Mouse (Mus musculus): ENCODE measurements around the gene Csf1. TPM values are rescaled to one million over a fixed set of nuclear protein-coding genes. Genes with fewer than 3 reads are reported as not detected.

Gene Csf1
- polyA plus RNA-seq, 1 experiment from 2014 or later = 8.0 TPM

DNA sequence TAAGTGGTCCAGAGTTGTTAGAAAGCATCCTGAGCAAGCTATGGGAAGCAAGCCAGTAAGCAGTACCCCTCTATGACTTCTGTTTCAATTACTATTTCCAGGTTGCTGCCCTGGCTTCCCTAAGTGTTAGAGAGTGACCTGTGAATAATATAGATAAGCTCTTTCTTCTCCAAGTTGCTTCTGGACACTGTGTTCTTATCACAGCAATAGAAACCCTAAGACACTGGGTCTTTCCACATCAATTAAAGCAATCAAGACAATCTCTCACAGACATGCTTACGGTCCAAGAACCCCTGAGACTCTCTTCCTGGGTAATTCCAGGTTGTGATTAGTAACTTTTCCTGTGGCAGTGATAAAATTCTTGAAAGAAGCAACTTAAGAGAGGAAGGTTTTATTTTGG, 26.1 kb upstream of the Csf1 start:
- no peak for ATAC-seq
- Histone ChIP-seq H3K36me3 (ENCODE audit: control insufficient read depth, insufficient read depth, low read length) (no peaks in the 10 kb centered on the region), H3K4me3 (ENCODE audit: low read length) (no peak overlapping the region), H3K27ac (ENCODE audit: low read depth, low read length) (no peak overlapping the region), H3K9me3 (ENCODE audit: control insufficient read depth, low read length) (no peaks in the 10 kb centered on the region), H3K9ac (ENCODE audit: low read depth, low read length) (no peak overlapping the region), H3K4me1 (ENCODE audit: control insufficient read depth, insufficient read depth, low read depth, low read length) (peaks cover 5% of the 10 kb centered on the region), H3K27me3 (replicated peaks; ENCODE audit: control insufficient read depth, insufficient read depth, low read length) (no peaks in the 10 kb centered on the region), H3K4me2 (ENCODE audit: low read length) (no peak overlapping the region)
- WGBS = 93% methylated on average over 1 of the region's 1 CpGs

DNA sequence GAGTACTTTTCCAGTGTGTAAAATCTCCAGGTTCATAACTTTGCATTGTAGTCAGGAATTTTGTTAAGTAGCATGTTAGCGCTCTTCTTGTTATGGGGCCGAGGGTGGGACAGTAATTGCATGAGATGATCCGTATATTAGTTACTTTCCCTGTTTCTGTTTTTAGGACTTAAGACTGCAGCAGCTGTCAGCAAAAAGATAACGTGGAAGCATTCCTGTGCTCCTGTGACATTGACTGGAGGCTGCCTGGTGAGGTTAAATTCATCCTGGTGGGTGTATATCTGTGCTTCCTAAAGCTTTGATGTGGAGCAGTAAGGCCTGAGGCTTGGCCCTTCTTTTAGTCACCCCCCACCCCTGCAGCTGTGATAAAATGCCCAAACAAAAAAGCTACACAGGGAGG, 25.3 kb upstream of the Csf1 start:
- no peak overlapping the region for H3K4me2 ChIP-seq (ENCODE audit: low read length)
- WGBS = 88% methylated on average over 4 of the region's 4 CpGs
- no peak overlapping the region for H3K4me3 ChIP-seq (ENCODE audit: low read length)
- no peak overlapping the region for H3K27ac ChIP-seq (ENCODE audit: low read depth, low read length)
- H3K27me3 ChIP-seq (replicated peaks; ENCODE audit: control insufficient read depth, insufficient read depth, low read length) = no peaks in the 10 kb centered on the region
- H3K9me3 ChIP-seq (ENCODE audit: control insufficient read depth, low read length) = no peaks in the 10 kb centered on the region
- H3K36me3 ChIP-seq (ENCODE audit: control insufficient read depth, insufficient read depth, low read length) = no peaks in the 10 kb centered on the region
- H3K9ac ChIP-seq (ENCODE audit: low read depth, low read length) = no peak overlapping the region
- ATAC-seq = no peak
- H3K4me1 ChIP-seq (ENCODE audit: control insufficient read depth, insufficient read depth, low read depth, low read length) = peaks cover 5% of the 10 kb centered on the region

DNA sequence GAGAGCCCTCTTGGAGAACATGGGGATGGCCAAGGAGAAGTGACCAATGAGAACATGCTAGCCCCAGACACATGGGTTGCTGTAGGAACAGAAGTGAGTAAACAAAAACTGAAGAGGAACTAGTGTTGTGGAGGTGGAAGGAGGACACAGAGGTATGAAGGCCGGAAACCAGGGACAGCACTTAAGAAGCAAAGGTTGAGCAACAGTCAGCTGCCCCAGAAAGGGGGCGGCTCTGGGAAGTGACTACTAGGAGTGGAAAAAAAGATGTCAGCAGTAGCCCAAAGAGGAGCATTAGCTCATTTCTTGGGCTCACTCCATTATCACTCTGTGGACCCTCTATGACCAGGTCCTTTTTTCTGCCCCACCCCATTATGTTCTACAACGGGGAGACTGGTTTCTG, 23.0 kb upstream of the Csf1 start:
- Histone ChIP-seq H3K27me3 (replicated peaks; ENCODE audit: control insufficient read depth, insufficient read depth, low read length) (no peaks in the 10 kb centered on the region), H3K36me3 (ENCODE audit: control insufficient read depth, insufficient read depth, low read length) (no peaks in the 10 kb centered on the region), H3K4me3 (ENCODE audit: low read length) (no peak overlapping the region), H3K27ac (ENCODE audit: low read depth, low read length) (no peak overlapping the region), H3K9me3 (ENCODE audit: control insufficient read depth, low read length) (no peaks in the 10 kb centered on the region), H3K4me2 (ENCODE audit: low read length) (no peak overlapping the region), H3K4me1 (ENCODE audit: control insufficient read depth, insufficient read depth, low read depth, low read length) (peaks cover 5% of the 10 kb centered on the region), H3K9ac (ENCODE audit: low read depth, low read length) (no peak overlapping the region)
- WGBS = 94% methylated on average over 3 of the region's 3 CpGs
- no peak for ATAC-seq

DNA sequence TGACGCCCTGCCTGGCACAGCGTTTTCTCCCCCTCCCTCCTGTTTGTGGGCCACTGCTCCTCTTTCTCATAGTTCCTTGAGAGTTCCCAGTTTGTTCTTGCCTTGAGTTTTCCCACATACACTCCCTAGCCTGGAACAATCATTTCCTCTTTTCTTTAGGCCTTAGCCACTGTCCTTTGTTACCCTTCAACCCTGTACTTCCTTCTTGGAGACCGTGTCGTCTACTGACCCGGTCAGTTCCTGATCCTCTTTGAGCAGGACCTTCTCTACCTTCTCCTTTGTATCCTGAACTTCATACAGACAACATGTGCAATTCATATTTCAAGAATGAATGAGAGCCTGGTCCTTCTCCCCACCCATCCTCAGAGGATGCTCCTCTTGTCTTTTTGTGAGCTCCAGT, 21.0 kb upstream of the Csf1 start:
- ATAC-seq = no peak
- Histone ChIP-seq H3K36me3 (ENCODE audit: control insufficient read depth, insufficient read depth, low read length) (no peaks in the 10 kb centered on the region), H3K4me3 (ENCODE audit: low read length) (no peak overlapping the region), H3K9ac (ENCODE audit: low read depth, low read length) (no peak overlapping the region), H3K4me1 (ENCODE audit: control insufficient read depth, insufficient read depth, low read depth, low read length) (no peaks in the 10 kb centered on the region), H3K27ac (ENCODE audit: low read depth, low read length) (no peak overlapping the region), H3K4me2 (ENCODE audit: low read length) (no peak overlapping the region), H3K9me3 (ENCODE audit: control insufficient read depth, low read length) (no peaks in the 10 kb centered on the region), H3K27me3 (replicated peaks; ENCODE audit: control insufficient read depth, insufficient read depth, low read length) (no peaks in the 10 kb centered on the region)
- 89% methylated on average over 5 of the region's 5 CpGs for WGBS

DNA sequence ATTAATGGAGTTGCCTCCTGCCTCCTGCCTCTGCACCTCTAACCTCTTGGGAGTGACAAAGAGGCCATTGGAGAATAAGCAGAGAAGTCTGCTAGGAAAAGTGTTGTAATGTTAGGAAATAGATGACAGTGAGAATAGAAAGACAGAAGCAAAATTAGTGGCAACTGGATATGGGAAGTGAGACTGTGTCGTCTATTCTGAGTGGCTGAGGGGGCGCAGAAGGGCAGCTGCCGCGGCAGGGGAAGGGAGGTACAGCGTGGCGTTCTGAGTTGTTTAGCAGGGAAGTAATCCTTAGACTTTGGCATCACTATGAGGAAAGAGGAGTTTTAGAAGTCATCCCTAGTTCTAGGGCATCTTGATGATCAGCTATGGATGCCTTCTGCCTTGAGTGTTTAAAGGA, 17.7 kb upstream of the Csf1 start:
- WGBS = 84% methylated on average over 6 of the region's 6 CpGs
- Histone ChIP-seq H3K27me3 (replicated peaks; ENCODE audit: control insufficient read depth, insufficient read depth, low read length) (no peaks in the 10 kb centered on the region), H3K4me2 (ENCODE audit: low read length) (no peak overlapping the region), H3K4me1 (ENCODE audit: control insufficient read depth, insufficient read depth, low read depth, low read length) (no peaks in the 10 kb centered on the region), H3K9ac (ENCODE audit: low read depth, low read length) (no peak overlapping the region), H3K27ac (ENCODE audit: low read depth, low read length) (no peak overlapping the region), H3K9me3 (ENCODE audit: control insufficient read depth, low read length) (no peaks in the 10 kb centered on the region), H3K36me3 (ENCODE audit: control insufficient read depth, insufficient read depth, low read length) (no peaks in the 10 kb centered on the region), H3K4me3 (ENCODE audit: low read length) (no peak overlapping the region)
- no peak for ATAC-seq

DNA sequence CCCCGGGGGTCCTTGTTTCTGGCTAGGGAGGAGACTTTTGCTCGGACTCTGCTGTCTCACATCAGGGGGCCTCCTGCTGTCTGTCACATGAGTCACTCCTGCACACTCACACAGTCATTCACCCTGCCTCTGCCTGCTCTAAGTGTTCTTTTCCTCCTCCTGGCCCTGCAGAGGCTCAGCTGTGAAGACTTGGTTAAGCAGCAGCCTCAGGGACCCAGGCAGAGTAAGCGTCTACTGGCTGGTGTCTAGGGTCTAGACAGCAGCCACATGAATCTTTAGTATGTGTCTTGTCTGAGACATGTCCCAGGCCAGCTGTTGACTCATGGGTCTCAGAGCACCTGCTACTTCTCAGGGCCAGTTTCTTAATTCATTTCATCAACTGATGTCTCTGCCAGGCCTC, 16.0 kb upstream of the Csf1 start:
- ATAC-seq = no peak
- 29% methylated on average over 3 of the region's 3 CpGs for WGBS
- H3K36me3 ChIP-seq (ENCODE audit: control insufficient read depth, insufficient read depth, low read length) = no peaks in the 10 kb centered on the region
- no peaks in the 10 kb centered on the region for H3K9me3 ChIP-seq (ENCODE audit: control insufficient read depth, low read length)
- H3K9ac ChIP-seq (ENCODE audit: low read depth, low read length) = no peak overlapping the region
- H3K27me3 ChIP-seq (replicated peaks; ENCODE audit: control insufficient read depth, insufficient read depth, low read length) = no peaks in the 10 kb centered on the region
- no peaks in the 10 kb centered on the region for H3K4me1 ChIP-seq (ENCODE audit: control insufficient read depth, insufficient read depth, low read depth, low read length)
- H3K4me3 ChIP-seq (ENCODE audit: low read length) = no peak overlapping the region
- H3K27ac ChIP-seq (ENCODE audit: low read depth, low read length) = no peak overlapping the region
- H3K4me2 ChIP-seq (ENCODE audit: low read length) = no peak overlapping the region

DNA sequence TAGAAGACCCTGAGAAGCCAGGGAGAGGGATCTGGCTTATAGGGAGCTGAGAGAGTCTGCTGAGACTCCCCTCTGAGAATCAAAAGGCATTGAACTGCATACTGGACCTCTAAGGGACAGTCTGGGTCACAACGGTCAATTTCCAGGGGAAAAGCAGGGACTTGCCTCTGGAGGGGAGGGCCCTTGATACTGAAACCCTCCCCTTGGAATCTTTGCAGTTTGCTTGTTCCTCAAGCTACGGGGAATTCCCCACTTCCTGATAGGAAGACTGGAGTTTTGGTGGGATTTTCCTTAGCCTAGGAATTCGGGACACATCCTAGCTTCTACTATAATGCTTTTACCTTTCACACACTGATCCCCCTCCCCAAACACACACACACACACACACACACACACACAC, 15.5 kb upstream of the Csf1 start:
- no peak for ATAC-seq
- Histone ChIP-seq H3K4me3 (ENCODE audit: low read length) (no peak overlapping the region), H3K27ac (ENCODE audit: low read depth, low read length) (no peak overlapping the region), H3K9ac (ENCODE audit: low read depth, low read length) (no peak overlapping the region), H3K36me3 (ENCODE audit: control insufficient read depth, insufficient read depth, low read length) (no peaks in the 10 kb centered on the region), H3K4me1 (ENCODE audit: control insufficient read depth, insufficient read depth, low read depth, low read length) (no peaks in the 10 kb centered on the region), H3K4me2 (ENCODE audit: low read length) (no peak overlapping the region), H3K9me3 (ENCODE audit: control insufficient read depth, low read length) (no peaks in the 10 kb centered on the region), H3K27me3 (replicated peaks; ENCODE audit: control insufficient read depth, insufficient read depth, low read length) (no peaks in the 10 kb centered on the region)
- 39% methylated on average over 3 of the region's 3 CpGs for WGBS

DNA sequence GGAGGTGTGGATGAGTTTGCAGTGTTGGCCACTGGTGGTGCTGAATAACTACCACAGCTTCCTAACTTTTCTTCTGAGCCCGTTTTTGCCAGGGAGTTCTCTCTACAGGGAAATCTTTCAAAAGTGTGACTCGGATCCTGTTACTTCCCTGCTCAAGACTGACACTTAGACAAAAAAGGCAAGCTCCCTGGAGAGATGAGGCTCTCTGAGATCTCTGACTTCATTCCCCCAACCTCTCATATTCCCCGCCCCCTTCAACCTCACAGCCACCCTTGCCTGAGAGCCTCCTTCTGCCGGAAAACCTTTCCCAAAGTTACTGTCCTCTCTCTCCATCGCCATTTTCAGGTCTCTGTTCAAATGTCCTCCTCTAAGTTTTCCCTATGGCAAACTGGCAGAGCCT, 14.8 kb upstream of the Csf1 start:
- WGBS = 57% methylated on average over 5 of the region's 5 CpGs
- Histone ChIP-seq H3K9ac (ENCODE audit: low read depth, low read length) (no peak overlapping the region), H3K27me3 (replicated peaks; ENCODE audit: control insufficient read depth, insufficient read depth, low read length) (no peaks in the 10 kb centered on the region), H3K9me3 (ENCODE audit: control insufficient read depth, low read length) (no peaks in the 10 kb centered on the region), H3K4me3 (ENCODE audit: low read length) (no peak overlapping the region), H3K27ac (ENCODE audit: low read depth, low read length) (no peak overlapping the region), H3K4me1 (ENCODE audit: control insufficient read depth, insufficient read depth, low read depth, low read length) (no peaks in the 10 kb centered on the region), H3K36me3 (ENCODE audit: control insufficient read depth, insufficient read depth, low read length) (no peaks in the 10 kb centered on the region), H3K4me2 (ENCODE audit: low read length) (no peak overlapping the region)
- ATAC-seq = no peak

DNA sequence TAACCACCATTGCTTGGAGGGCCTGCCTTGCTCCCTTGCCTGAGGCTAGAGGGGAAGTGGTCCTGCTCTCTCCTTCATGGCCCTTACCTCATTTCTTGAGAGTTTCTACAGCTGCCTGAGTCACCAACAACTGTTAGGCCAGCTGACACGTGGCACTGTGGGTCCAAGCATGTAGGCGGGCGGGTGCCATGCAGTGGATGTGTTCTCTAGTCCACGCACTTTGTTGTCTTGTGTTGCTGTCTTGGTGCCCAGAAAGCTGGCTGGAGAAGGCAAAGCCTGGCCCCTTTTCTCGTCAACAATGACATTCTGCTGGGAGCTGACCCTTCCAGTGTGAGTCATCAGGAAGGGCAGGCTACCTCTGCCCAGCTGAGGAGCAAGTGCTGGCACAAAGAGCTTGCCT, 12.6 kb upstream of the Csf1 start:
- Histone ChIP-seq H3K4me2 (ENCODE audit: low read length) (no peak overlapping the region), H3K36me3 (ENCODE audit: control insufficient read depth, insufficient read depth, low read length) (no peaks in the 10 kb centered on the region), H3K27ac (ENCODE audit: low read depth, low read length) (no peak overlapping the region), H3K4me1 (ENCODE audit: control insufficient read depth, insufficient read depth, low read depth, low read length) (no peaks in the 10 kb centered on the region), H3K27me3 (replicated peaks; ENCODE audit: control insufficient read depth, insufficient read depth, low read length) (no peaks in the 10 kb centered on the region), H3K9me3 (ENCODE audit: control insufficient read depth, low read length) (no peaks in the 10 kb centered on the region), H3K9ac (ENCODE audit: low read depth, low read length) (no peak overlapping the region), H3K4me3 (ENCODE audit: low read length) (no peak overlapping the region)
- WGBS = 79% methylated on average over 5 of the region's 5 CpGs
- no peak for ATAC-seq

DNA sequence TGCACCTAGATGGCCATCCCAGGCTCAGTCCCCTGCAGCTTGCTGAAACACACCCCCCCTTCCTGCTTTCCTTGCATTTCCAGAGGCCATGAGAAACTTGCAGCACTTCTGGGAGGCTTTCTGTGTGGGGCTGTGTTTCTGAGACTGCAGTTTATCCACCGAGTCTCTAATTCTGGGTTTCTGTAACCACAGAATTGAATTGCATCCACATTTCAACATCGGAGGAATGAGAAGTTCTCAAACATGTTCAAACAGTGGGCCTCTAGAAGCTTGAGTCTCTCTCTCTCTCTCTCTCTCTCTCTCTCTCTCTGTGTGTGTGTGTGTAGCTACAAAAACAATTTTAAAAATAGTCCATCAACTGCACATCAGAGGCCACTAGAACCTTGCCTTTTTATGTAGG, 9.4 kb upstream of the Csf1 start:
- Histone ChIP-seq H3K4me2 (ENCODE audit: low read length) (no peak overlapping the region), H3K9me3 (ENCODE audit: control insufficient read depth, low read length) (no peaks in the 10 kb centered on the region), H3K4me1 (ENCODE audit: control insufficient read depth, insufficient read depth, low read depth, low read length) (no peaks in the 10 kb centered on the region), H3K27me3 (replicated peaks; ENCODE audit: control insufficient read depth, insufficient read depth, low read length) (no peaks in the 10 kb centered on the region), H3K36me3 (ENCODE audit: control insufficient read depth, insufficient read depth, low read length) (no peaks in the 10 kb centered on the region), H3K4me3 (ENCODE audit: low read length) (no peak overlapping the region), H3K9ac (ENCODE audit: low read depth, low read length) (no peak overlapping the region), H3K27ac (ENCODE audit: low read depth, low read length) (no peak overlapping the region)
- ATAC-seq = no peak
- WGBS = 89% methylated on average over 2 of the region's 2 CpGs
